26 mouse cellular contexts compared by ENCODE assay signal in genomic region chr8:72532103-72532502, GRCm38 (mm10).
"Had no signal": no experiment of that assay in that cellular context is flagged by ENCODE, and none has a peak within 500 bp of the region (broad histone marks: within the 10 kb centered on the region; RNA-seq: fewer than 3 reads in every experiment).

No protein-coding gene starts in this region.

- H3K4me3 ChIP-seq: gastrocnemius, adult 2 months; heart, embryonic 10.5 days; heart, embryonic 12.5 days; hindbrain, embryonic 10.5 days; hindbrain, embryonic 13.5 days; hindbrain, embryonic 15.5 days; kidney, embryonic 15.5 days; limb, embryonic 13.5 days; limb, embryonic 15.5 days; liver, embryonic 12.5 days had no signal

- H3K4me1 ChIP-seq: hindbrain, embryonic 10.5 days; hindbrain, embryonic 13.5 days; hindbrain, embryonic 15.5 days; kidney, embryonic 15.5 days; limb, embryonic 13.5 days; limb, embryonic 15.5 days; liver, embryonic 12.5 days had no signal

- ATAC-seq: hindbrain, postnatal 0 days; intestine, embryonic 16.5 days; liver, embryonic 12.5 days had no signal

- H3K27me3 ChIP-seq: heart, embryonic 12.5 days; hindbrain, embryonic 13.5 days; hindbrain, embryonic 15.5 days; kidney, embryonic 15.5 days; limb, embryonic 13.5 days; limb, embryonic 15.5 days; liver, embryonic 12.5 days had no signal

- H3K9me3 ChIP-seq: heart, embryonic 10.5 days; heart, embryonic 12.5 days; hindbrain, embryonic 10.5 days; hindbrain, embryonic 13.5 days; hindbrain, embryonic 15.5 days; kidney, embryonic 15.5 days; limb, embryonic 13.5 days; limb, embryonic 15.5 days; liver, embryonic 12.5 days had no signal

- DNase-seq: gastrocnemius, adult 2 months; gastrocnemius, postnatal 10 days; gastrocnemius, postnatal 25 days; heart, adult 18-20 months; heart, postnatal 10 days; heart, postnatal 4 days; kidney, adult 11 months; kidney, adult 2 months; kidney, adult 9 months; kidney, postnatal 14 days; kidney, postnatal 36 days; layer of hippocampus, adult 9-11 months; layer of hippocampus, postnatal 36 days; left cerebral cortex, postnatal 4 days had no signal

- H3K36me3 ChIP-seq: heart, embryonic 12.5 days; hindbrain, embryonic 13.5 days; hindbrain, embryonic 15.5 days had no signal

- H3K4me2 ChIP-seq: heart, embryonic 12.5 days; hindbrain, embryonic 13.5 days; hindbrain, embryonic 15.5 days; kidney, embryonic 15.5 days; limb, embryonic 13.5 days; limb, embryonic 15.5 days; liver, embryonic 12.5 days had no signal

- H3K9ac ChIP-seq: heart, embryonic 12.5 days; hindbrain, embryonic 13.5 days; hindbrain, embryonic 15.5 days; kidney, embryonic 15.5 days; limb, embryonic 13.5 days; limb, embryonic 15.5 days; liver, embryonic 12.5 days had no signal

- H3K27ac ChIP-seq: gastrocnemius, adult 2 months; heart, embryonic 10.5 days; hindbrain, embryonic 10.5 days; hindbrain, embryonic 13.5 days; hindbrain, embryonic 15.5 days; hindbrain, postnatal 0 days; kidney, embryonic 15.5 days; kidney, postnatal 0 days; limb, embryonic 13.5 days; limb, embryonic 15.5 days; liver, embryonic 12.5 days had no signal
